Mouse (Mus musculus): ENCODE data around the gene Nmb. TPM values are rescaled to one million over a fixed set of nuclear protein-coding genes. Genes with fewer than 3 reads are reported as not detected.

Gene Nmb
- polyA plus RNA-seq, 1 experiment from 2014 or later: 10.3 TPM

DNA sequence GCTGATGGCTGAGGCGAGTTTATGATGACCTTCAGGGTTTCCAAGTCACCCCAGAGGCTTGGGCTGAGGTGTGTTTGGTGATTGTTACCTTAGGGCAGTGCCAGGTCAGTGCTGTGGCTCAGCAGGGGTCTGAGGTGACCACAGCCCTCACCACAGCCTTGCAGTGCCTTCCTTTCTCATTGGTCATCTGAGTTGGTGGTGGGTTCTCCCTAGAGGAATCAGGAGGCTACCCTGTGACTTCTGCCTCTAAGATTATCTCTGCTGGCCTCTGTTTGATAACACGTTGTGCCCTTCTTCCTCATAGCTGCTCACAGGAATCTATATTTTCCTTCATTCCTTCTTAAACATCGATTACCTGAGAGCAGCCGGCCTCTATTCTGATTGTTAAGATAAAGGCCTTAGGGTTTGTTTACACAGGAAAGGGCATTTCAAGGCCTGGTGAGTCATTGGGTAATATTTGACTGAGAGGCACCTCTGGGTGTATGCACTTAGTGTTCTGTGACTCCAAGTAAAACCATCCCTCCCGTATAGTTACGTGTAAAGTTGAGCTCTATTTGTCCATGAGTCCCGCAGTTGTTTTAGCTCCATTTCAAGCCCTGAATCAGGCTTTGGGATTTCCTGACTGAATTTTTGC is 38.2 kb downstream of the Nmb start:
- WGBS: 46% methylated on average over 7 of the region's 7 CpGs
- Histone ChIP-seq H3K27me3 (ENCODE audit: insufficient read depth, low read length) (no peaks in the 10 kb centered on the region), H3K4me2 (peak overlapping the region; percentile 16), H3K4me1 (ENCODE audit: insufficient read depth) (peaks cover 10% of the 10 kb centered on the region; the same call in 1 of the 2 replicates), H3K27ac (ENCODE audit: low read depth) (0 out of 2 replicates have a peak overlapping the region, but pooled peaks have one; percentile 21), H3K9ac (no peak overlapping the region), H3K36me3 (ENCODE audit: insufficient read depth) (peaks cover 71% of the 10 kb centered on the region), H3K9me3 (ENCODE audit: low read depth, low read length) (no peaks in the 10 kb centered on the region), H3K4me3 (ENCODE audit: low read depth, low read length) (no peak overlapping the region)
- peak; percentile 19 for DNase-seq
- no peak for TF ChIP-seq CTCF (IDR thresholded peaks at IDR 0.05; ENCODE audit: low read depth)
- no peak for ATAC-seq (ENCODE audit: insufficient read depth)

GRCm38 (mm10) chr7:80865521-80865920 is 39.4 kb downstream of the Nmb start:
- Histone ChIP-seq H3K9ac (no peak overlapping the region), H3K27me3 (ENCODE audit: insufficient read depth, low read length) (no peaks in the 10 kb centered on the region), H3K4me3 (ENCODE audit: low read depth, low read length) (no peak overlapping the region), H3K36me3 (ENCODE audit: insufficient read depth) (peaks cover 61% of the 10 kb centered on the region), H3K4me2 (no peak overlapping the region), H3K27ac (ENCODE audit: low read depth) (peak overlapping the region; percentile 22), H3K4me1 (ENCODE audit: insufficient read depth) (peaks cover 13% of the 10 kb centered on the region; the same call in 1 of the 2 replicates), H3K9me3 (ENCODE audit: low read depth, low read length) (no peaks in the 10 kb centered on the region)
- ATAC-seq (ENCODE audit: insufficient read depth): no peak
- 80% methylated on average over 7 of the region's 7 CpGs for WGBS
- no peak for DNase-seq
- TF ChIP-seq CTCF (IDR thresholded peaks at IDR 0.05; ENCODE audit: low read depth): no peak

GRCm38 (mm10) chr7:80864831-80865230 is 40.0 kb downstream of the Nmb start:
- H3K27me3 ChIP-seq (ENCODE audit: insufficient read depth, low read length): no peaks in the 10 kb centered on the region
- peak overlapping the region; percentile 22 for H3K27ac ChIP-seq (ENCODE audit: low read depth)
- H3K9me3 ChIP-seq (ENCODE audit: low read depth, low read length): no peaks in the 10 kb centered on the region
- no peak overlapping the region for H3K4me2 ChIP-seq
- WGBS: 62% methylated on average over 8 of the region's 8 CpGs
- no peak for TF ChIP-seq CTCF (IDR thresholded peaks at IDR 0.05; ENCODE audit: low read depth)
- H3K4me1 ChIP-seq (ENCODE audit: insufficient read depth): peaks cover 13% of the 10 kb centered on the region; the same call in 1 of the 2 replicates
- ATAC-seq (ENCODE audit: insufficient read depth) (no peak), DNase-seq (peak; percentile 48)
- no peak overlapping the region for H3K4me3 ChIP-seq (ENCODE audit: low read depth, low read length)
- peaks cover 54% of the 10 kb centered on the region for H3K36me3 ChIP-seq (ENCODE audit: insufficient read depth)
- no peak overlapping the region for H3K9ac ChIP-seq

GRCm38 (mm10) chr7:80864151-80864550 is 40.7 kb downstream of the Nmb start:
- H3K36me3 ChIP-seq (ENCODE audit: insufficient read depth): peaks cover 48% of the 10 kb centered on the region
- H3K4me1 ChIP-seq (ENCODE audit: insufficient read depth): peaks cover 13% of the 10 kb centered on the region; the same call in 1 of the 2 replicates
- H3K9me3 ChIP-seq (ENCODE audit: low read depth, low read length): no peaks in the 10 kb centered on the region
- H3K27me3 ChIP-seq (ENCODE audit: insufficient read depth, low read length): no peaks in the 10 kb centered on the region
- DNase-seq: no peak
- TF ChIP-seq CTCF (IDR thresholded peaks at IDR 0.05; ENCODE audit: low read depth): no peak
- no peak for ATAC-seq (ENCODE audit: insufficient read depth)
- 74% methylated on average over 1 of the region's 1 CpGs for WGBS
- no peak overlapping the region for H3K4me3 ChIP-seq (ENCODE audit: low read depth, low read length)
- H3K4me2 ChIP-seq: no peak overlapping the region
- no peak overlapping the region for H3K9ac ChIP-seq
- peak overlapping the region; percentile 2; the same call in 1 of the 2 replicates for H3K27ac ChIP-seq (ENCODE audit: low read depth)

DNA sequence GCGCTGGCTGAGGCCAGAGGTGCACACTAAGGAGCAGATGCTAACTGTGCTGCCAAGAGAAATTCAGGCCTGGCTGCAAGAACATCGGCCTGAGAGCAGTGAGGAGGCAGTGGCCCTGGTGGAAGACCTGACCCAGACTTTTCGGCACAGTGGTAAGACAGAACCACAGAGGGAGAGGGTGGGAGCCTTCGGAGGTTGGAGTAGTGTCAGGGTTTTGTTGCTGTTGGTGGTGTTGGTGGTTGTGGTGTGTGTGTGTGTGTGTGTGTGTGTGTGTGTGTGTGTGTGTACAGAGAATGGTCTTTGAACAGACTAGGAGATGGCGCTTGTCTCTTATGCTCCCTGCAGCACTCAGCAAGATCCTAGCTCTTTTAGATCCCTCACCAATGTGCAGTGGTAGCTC is 41.4 kb downstream of the Nmb start:
- no peak for ATAC-seq (ENCODE audit: insufficient read depth)
- Histone ChIP-seq H3K27ac (ENCODE audit: low read depth) (no peak overlapping the region; the same call in 1 of the 2 replicates), H3K36me3 (ENCODE audit: insufficient read depth) (peaks cover 41% of the 10 kb centered on the region), H3K9ac (no peak overlapping the region), H3K9me3 (ENCODE audit: low read depth, low read length) (no peaks in the 10 kb centered on the region), H3K4me2 (no peak overlapping the region), H3K4me1 (ENCODE audit: insufficient read depth) (peaks cover 13% of the 10 kb centered on the region; the same call in 1 of the 2 replicates), H3K27me3 (ENCODE audit: insufficient read depth, low read length) (no peaks in the 10 kb centered on the region), H3K4me3 (ENCODE audit: low read depth, low read length) (no peak overlapping the region)
- no peak for TF ChIP-seq CTCF (IDR thresholded peaks at IDR 0.05; ENCODE audit: low read depth)
- no peak for DNase-seq
- WGBS: 85% methylated on average over 5 of the region's 5 CpGs

- H3K27ac ChIP-seq (ENCODE audit: low read depth): no peak overlapping the region
- DNase-seq (no peak), ATAC-seq (ENCODE audit: insufficient read depth) (no peak)
- peaks cover 13% of the 10 kb centered on the region; the same call in 1 of the 2 replicates for H3K4me1 ChIP-seq (ENCODE audit: insufficient read depth)
- H3K9ac ChIP-seq: no peak overlapping the region
- WGBS: 82% methylated on average over 2 of the region's 2 CpGs
- H3K4me2 ChIP-seq: peak overlapping the region; percentile 8; the same call in 1 of the 2 replicates
- TF ChIP-seq CTCF (IDR thresholded peaks at IDR 0.05; ENCODE audit: low read depth): no peak
- H3K9me3 ChIP-seq (ENCODE audit: low read depth, low read length): no peaks in the 10 kb centered on the region
- no peak overlapping the region for H3K4me3 ChIP-seq (ENCODE audit: low read depth, low read length)
- H3K27me3 ChIP-seq (ENCODE audit: insufficient read depth, low read length): no peaks in the 10 kb centered on the region
- H3K36me3 ChIP-seq (ENCODE audit: insufficient read depth): peaks cover 31% of the 10 kb centered on the region
Measured at GRCm38 (mm10) chr7:80862475-80862874, 42.4 kb downstream of the Nmb start.

- Histone ChIP-seq H3K27ac (ENCODE audit: low read depth) (peak within 1 kb of the TSS; percentile 85), H3K27me3 (ENCODE audit: insufficient read depth, low read length) (no peaks in the 10 kb centered on the region), H3K36me3 (ENCODE audit: insufficient read depth) (peaks cover 27% of the 10 kb centered on the region), H3K4me3 (ENCODE audit: low read depth, low read length) (peak within 1 kb of the TSS; percentile 85), H3K4me1 (ENCODE audit: insufficient read depth) (peaks cover 13% of the 10 kb centered on the region; the same call in 1 of the 2 replicates), H3K9me3 (ENCODE audit: low read depth, low read length) (no peaks in the 10 kb centered on the region), H3K4me2 (peak within 1 kb of the TSS; percentile 80), H3K9ac (peak within 1 kb of the TSS; percentile 84)
- no peak for TF ChIP-seq CTCF (IDR thresholded peaks at IDR 0.05; ENCODE audit: low read depth)
- under 1% methylated on average over 40 of the region's 40 CpGs for WGBS
- DNase-seq (peak; percentile 97), ATAC-seq (ENCODE audit: insufficient read depth) (peak; percentile 98)
Measured at GRCm38 (mm10) chr7:80860729-80861274, 44.1 kb downstream of the Nmb start, which contains the start of gene Zscan2. Gene Zscan2, plus strand, starts transcription at chr7:80860920.

Data from lung, embryonic 14.5 days (tissue).